Mouse (Mus musculus) hindbrain, embryonic 16.5 days (tissue): Measurements from ENCODE around the gene S100a3. TPM values are rescaled to one million over a fixed set of nuclear protein-coding genes. Genes with fewer than 3 reads are reported as not detected.

ENCODE experiments used
- ATAC-seq: fragments of 200-750 bp; cut with Nextera tagmentation; 2 replicates; pipeline ENCODE4 v1.8.0; 2017; ENCODE audit warnings: moderate TSS enrichment, moderate library complexity
- H3K27ac ChIP-seq: fragments of 300-500 bp; sonication (generic); 2 replicates; pipeline ENCODE4 v1.5.1; 2014; ENCODE audit warnings: low read depth, mild to moderate bottlenecking, control low read depth, low read length, moderate library complexity
- H3K27me3 ChIP-seq: fragments of 300-500 bp; sonication (generic); replicated peaks from 2 replicates; pipeline ENCODE4 v1.6.1; 2014; ENCODE audit warnings: low read length; ENCODE audit not compliant: control insufficient read depth, insufficient read depth
- H3K36me3 ChIP-seq: fragments of 300-500 bp; sonication (generic); 2 replicates; pipeline ENCODE4 v1.6.1; 2014; ENCODE audit warnings: mild to moderate bottlenecking, low read length, moderate library complexity, mixed read lengths; ENCODE audit not compliant: control insufficient read depth, insufficient read depth
- H3K4me1 ChIP-seq: fragments of 300-500 bp; sonication (generic); 2 replicates; pipeline ENCODE4 v1.6.1; 2014; ENCODE audit warnings: low read depth, low read length; ENCODE audit not compliant: control insufficient read depth, insufficient read depth
- H3K4me2 ChIP-seq: fragments of 300-500 bp; sonication (generic); 2 replicates; pipeline ENCODE4 v1.6.1; 2014; ENCODE audit warnings: mild to moderate bottlenecking, low read length, control low read depth, moderate library complexity
- H3K4me3 ChIP-seq: fragments of 300-500 bp; sonication (generic); 2 replicates; pipeline ENCODE4 v1.5.1; 2014; ENCODE audit warnings: mild to moderate bottlenecking, low read length, control low read depth, moderate library complexity
- H3K9ac ChIP-seq: fragments of 300-500 bp; sonication (generic); 2 replicates; pipeline ENCODE4 v1.6.1; 2014; ENCODE audit warnings: low read depth, mild to moderate bottlenecking, control low read depth, low read length, moderate library complexity
- H3K9me3 ChIP-seq: fragments of 300-500 bp; sonication (generic); 2 replicates; pipeline ENCODE4 v1.6.1; 2014; ENCODE audit warnings: mild to moderate bottlenecking, low read length, moderate library complexity; ENCODE audit not compliant: control insufficient read depth
- WGBS: fragments of 180-500 bp; shearing (Covaris S2); extraction: QIAGEN DNeasy Blood & Tissue Kit; methylation state at CpG from one replicate; pipeline ENCODE4 v1.1.7; 2014; 5-methylcytosine and 5-hydroxymethylcytosine counted together
- polyA plus RNA-seq: library from polyadenylated mRNA; unstranded; fragments of >200 nt; fragmentation: Nextera tagmentation; extraction: Ambion mirVana; gene quantifications from 2 replicates; pipeline ENCODE4 v1.2.1, GENCODE M21; 2015

Gene S100a3
- polyA plus RNA-seq, 1 experiment from 2014 or later, result 1.0 TPM

DNA sequence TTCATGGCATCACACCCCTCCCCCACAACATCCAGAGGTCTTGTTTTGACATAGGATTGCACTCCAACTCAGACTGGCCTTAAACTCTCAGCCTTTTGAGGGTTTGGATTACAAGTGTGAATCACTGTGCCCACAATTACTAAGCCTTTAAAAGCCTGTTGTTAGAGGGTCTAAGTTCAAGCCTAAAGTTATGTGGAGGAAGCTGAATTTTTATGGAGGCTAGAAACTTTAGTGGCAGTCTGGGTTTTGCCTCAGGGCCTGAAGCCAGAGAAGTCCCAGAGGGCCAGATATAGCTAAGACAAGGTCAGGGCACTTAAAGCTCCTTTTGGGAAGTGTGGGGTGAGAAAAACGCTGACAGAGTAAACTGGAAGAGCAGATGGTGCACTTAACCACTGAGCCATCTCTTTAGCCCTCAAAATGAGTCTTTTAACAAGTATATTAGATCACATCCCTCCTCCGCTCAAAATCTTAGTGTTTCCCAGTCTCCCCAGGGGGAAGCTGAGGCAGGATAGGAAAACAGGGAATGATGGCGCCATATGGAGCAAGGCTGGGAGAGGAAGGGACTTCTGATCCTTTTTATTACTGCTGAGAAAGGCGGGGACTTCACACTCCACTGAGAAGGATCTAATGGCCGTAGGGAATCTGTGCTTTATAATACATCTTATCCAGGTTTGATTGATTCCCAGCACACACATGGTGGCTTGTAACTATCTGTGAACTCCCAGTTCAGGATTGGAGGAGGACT, 10.5 kb upstream of the S100a3 start:
- H3K9me3 ChIP-seq, result no peaks in the 10 kb centered on the region
- H3K4me2 ChIP-seq, result no peak overlapping the region
- no peak overlapping the region for H3K9ac ChIP-seq
- no peak overlapping the region for H3K4me3 ChIP-seq
- ATAC-seq, result no peak
- H3K36me3 ChIP-seq, result no peaks in the 10 kb centered on the region
- no peak overlapping the region for H3K27ac ChIP-seq
- H3K4me1 ChIP-seq, result no peaks in the 10 kb centered on the region
- WGBS, result 61% methylated on average over 5 of the region's 5 CpGs
- no peaks in the 10 kb centered on the region for H3K27me3 ChIP-seq

DNA sequence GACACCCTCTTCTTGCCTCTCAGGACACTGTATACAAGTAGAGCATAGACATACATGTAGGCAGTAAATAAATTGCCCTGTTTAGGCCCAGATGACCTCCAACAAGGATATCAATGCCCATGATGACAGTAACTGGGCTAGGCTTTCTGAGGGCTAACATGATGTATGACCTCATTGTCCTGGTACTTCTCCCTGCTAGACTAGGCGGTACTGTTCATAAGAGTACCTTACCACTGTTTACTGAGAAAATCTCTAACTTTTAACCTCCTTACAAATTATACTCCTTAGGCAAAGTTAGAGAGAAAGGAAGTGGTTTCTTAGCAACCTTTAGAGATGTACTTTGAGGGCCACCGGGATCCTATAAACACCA, 10.0 kb upstream of the S100a3 start:
- no peak for ATAC-seq
- Histone ChIP-seq H3K4me1 (no peaks in the 10 kb centered on the region), H3K36me3 (no peaks in the 10 kb centered on the region), H3K4me3 (no peak overlapping the region), H3K27ac (no peak overlapping the region), H3K27me3 (no peaks in the 10 kb centered on the region), H3K4me2 (no peak overlapping the region), H3K9me3 (no peaks in the 10 kb centered on the region), H3K9ac (no peak overlapping the region)
- WGBS, result 86% methylated on average over 2 of the region's 2 CpGs

DNA sequence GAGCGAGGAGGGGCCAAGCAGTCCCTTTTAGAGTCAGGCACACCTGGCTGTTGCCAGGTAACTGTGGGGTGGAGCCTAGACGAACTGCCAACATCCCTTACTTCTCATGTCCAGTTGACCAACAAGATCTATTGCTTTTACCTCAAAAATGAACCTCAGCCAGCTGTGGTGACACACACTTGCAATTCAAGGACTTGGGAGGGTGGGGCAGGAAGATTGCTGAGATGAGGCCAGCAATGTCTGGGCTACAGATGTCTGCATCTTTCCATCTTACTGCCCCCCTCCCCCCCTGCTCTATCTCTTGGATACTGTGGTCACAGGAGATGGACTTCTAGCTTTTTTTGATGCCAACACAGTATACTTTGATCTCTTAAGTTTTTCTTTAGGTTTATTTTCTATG, 8.1 kb upstream of the S100a3 start:
- no peaks in the 10 kb centered on the region for H3K4me1 ChIP-seq
- H3K9ac ChIP-seq, result no peak overlapping the region
- H3K4me2 ChIP-seq, result no peak overlapping the region
- no peaks in the 10 kb centered on the region for H3K36me3 ChIP-seq
- H3K9me3 ChIP-seq, result no peaks in the 10 kb centered on the region
- H3K27ac ChIP-seq, result no peak overlapping the region
- no peaks in the 10 kb centered on the region for H3K27me3 ChIP-seq
- 83% methylated on average over 2 of the region's 2 CpGs for WGBS
- no peak overlapping the region for H3K4me3 ChIP-seq
- ATAC-seq, result no peak

DNA sequence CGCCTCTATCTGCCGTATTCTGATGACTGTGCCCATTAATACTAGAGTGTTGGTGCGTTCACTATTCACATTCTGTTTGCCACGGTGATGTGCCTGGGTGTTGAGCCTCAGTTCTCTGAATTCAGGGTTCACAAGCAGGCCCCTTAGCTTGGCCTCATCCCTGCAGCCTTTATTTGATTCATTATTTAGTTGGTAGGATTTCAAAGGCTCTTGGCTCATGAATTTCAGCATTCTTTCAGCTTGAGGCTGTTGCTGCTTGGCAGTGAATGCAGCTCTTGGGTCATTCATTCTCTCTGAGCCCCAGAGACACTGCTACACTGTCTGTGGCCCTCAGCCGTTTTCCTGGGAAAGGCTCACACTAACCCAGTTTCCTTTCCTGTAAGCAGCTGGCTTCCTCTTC, 4.4 kb upstream of the S100a3 start:
- Histone ChIP-seq H3K9me3 (no peaks in the 10 kb centered on the region), H3K9ac (no peak overlapping the region), H3K4me1 (no peaks in the 10 kb centered on the region), H3K4me2 (no peak overlapping the region), H3K36me3 (no peaks in the 10 kb centered on the region), H3K27me3 (no peaks in the 10 kb centered on the region), H3K4me3 (no peak overlapping the region), H3K27ac (no peak overlapping the region; the same call in 1 of the 2 replicates)
- 28% methylated on average over 5 of the region's 5 CpGs for WGBS
- peak; percentile 95 for ATAC-seq

DNA sequence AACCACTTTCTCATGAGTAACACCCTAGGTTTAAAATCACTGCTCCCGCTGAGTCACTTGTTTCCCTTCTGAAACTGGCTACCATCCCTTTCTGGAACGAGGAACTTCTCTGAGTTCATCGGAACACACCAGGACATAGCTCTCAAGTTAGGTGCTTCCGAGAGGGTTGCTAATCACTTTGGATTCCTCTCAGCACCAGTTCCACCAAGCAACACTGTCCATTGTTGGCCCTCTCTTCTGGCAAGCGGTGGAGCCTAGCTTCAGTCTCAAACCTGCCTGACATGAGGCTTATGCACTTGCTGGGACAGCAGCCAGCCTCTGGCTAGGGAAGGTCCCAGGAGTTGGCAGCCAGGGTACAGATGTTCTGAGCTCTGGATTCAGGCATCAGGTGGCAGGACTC, 14.3 kb downstream of the S100a3 start:
- no peaks in the 10 kb centered on the region for H3K9me3 ChIP-seq
- no peak overlapping the region for H3K27ac ChIP-seq
- H3K4me3 ChIP-seq, result no peak overlapping the region
- H3K4me1 ChIP-seq, result no peaks in the 10 kb centered on the region
- ATAC-seq, result no peak
- no peaks in the 10 kb centered on the region for H3K27me3 ChIP-seq
- no peaks in the 10 kb centered on the region for H3K36me3 ChIP-seq
- H3K4me2 ChIP-seq, result no peak overlapping the region
- H3K9ac ChIP-seq, result no peak overlapping the region
- WGBS, result 79% methylated on average over 5 of the region's 5 CpGs

DNA sequence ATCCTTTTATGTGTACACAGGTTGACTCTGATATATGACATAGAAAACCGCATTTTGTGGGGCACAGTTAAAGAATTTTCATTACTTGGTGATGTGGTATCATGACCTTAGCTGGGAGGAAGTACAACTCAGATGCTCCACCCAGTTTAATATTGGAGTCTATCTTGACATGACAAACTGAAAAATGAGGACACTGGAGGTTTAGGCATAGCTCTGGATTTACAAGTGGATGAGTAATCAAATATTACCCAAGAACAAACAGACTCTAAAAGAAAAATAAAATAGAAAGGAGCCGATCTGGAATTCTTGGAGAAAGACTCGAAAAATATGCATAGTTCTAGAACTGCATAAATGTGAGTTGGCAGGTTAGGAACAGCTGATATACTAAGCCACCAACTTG, 14.9 kb downstream of the S100a3 start:
- Histone ChIP-seq H3K4me2 (no peak overlapping the region), H3K9ac (no peak overlapping the region), H3K27ac (no peak overlapping the region), H3K4me3 (no peak overlapping the region), H3K36me3 (no peaks in the 10 kb centered on the region), H3K9me3 (no peaks in the 10 kb centered on the region), H3K27me3 (no peaks in the 10 kb centered on the region), H3K4me1 (no peaks in the 10 kb centered on the region)
- no peak for ATAC-seq
- WGBS, result 94% methylated on average over 3 of the region's 3 CpGs

DNA sequence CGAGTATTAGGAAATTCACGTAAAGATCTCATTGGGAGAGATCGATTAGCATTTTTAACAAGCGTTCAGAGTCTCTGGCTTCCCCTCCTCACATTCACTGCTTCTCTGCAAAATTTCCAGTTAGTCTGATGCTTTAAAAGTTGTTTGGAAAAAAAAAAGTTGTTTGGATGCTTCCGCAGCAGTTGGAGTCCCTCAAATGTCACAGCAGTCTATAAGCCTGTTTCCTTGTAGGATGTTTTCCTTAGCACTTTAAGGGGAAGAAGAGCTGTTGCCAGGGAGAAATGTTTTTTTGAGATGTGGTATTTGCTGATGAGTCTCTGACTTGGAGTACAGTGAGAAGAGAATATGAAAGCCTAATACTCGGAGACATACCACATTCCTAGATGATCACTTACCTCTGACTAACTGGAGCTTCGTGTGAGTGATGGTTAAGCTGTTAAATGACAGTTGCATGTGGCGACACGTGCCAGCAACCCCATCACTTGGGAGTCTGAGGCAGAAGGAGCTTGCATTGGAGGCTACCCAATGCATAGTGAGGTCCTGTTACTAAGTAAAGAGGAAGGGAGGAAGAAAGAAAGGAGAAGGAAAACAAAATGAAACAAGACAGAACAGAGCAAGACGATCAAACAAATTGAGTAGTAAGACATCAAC, 16.1 kb downstream of the S100a3 start:
- Histone ChIP-seq H3K9ac (no peak overlapping the region), H3K27me3 (no peaks in the 10 kb centered on the region), H3K27ac (no peak overlapping the region), H3K36me3 (no peaks in the 10 kb centered on the region), H3K4me1 (no peaks in the 10 kb centered on the region), H3K9me3 (no peaks in the 10 kb centered on the region), H3K4me3 (no peak overlapping the region), H3K4me2 (no peak overlapping the region)
- 65% methylated on average over 10 of the region's 10 CpGs for WGBS
- ATAC-seq, result no peak

DNA sequence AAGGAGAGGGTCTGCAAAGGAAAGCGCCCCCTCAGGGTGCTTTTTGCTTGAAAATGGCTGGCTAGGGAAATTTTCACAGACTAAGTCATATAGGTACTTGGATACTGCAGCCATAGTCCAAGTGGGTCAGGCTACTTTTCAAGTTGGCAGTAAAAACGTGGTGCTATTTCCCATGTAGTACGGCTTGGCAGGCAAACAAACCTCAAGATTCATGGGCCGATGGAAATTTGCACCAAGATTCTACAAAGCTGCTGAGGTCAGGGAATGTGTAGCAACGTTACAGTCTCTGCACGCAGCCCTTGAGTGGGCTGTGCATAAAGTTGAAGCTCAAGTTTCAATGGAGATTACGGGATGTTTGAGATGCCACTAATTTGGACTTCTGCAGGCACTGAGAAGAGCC, 19.1 kb downstream of the S100a3 start:
- Histone ChIP-seq H3K36me3 (no peaks in the 10 kb centered on the region), H3K4me2 (no peak overlapping the region), H3K9me3 (no peaks in the 10 kb centered on the region), H3K4me3 (no peak overlapping the region), H3K27ac (no peak overlapping the region), H3K4me1 (no peaks in the 10 kb centered on the region), H3K27me3 (no peaks in the 10 kb centered on the region), H3K9ac (no peak overlapping the region)
- 83% methylated on average over 7 of the region's 7 CpGs for WGBS
- no peak for ATAC-seq

DNA sequence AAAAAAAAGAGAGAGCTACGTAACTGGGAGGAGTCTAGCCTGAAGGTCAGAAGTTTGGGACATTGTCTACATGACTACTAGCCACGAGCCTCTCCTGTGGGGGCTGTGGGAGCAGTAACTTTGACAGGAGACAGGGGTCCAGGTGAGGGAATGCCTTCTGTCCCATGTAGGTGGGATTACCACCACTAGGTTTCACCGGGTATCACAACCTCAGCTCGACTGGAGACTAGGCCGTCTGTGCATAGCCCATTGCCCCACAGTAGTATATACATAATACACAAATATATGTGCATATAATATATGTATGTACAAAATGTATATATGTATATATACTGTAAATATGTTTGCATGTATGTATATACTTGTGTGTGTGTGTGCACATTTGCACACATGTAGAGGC, 20.8 kb downstream of the S100a3 start:
- Histone ChIP-seq H3K27me3 (no peaks in the 10 kb centered on the region), H3K9ac (no peak overlapping the region), H3K9me3 (no peaks in the 10 kb centered on the region), H3K4me1 (no peaks in the 10 kb centered on the region), H3K36me3 (no peaks in the 10 kb centered on the region), H3K4me2 (no peak overlapping the region), H3K4me3 (no peak overlapping the region), H3K27ac (no peak overlapping the region)
- ATAC-seq, result no peak
- 97% methylated on average over 5 of the region's 5 CpGs for WGBS
